Mouse (Mus musculus): ENCODE results near the gene Pdzrn3. TPM values are rescaled to one million over a fixed set of nuclear protein-coding genes. Genes with fewer than 3 reads are reported as not detected.

Pdzrn3 gene
- total RNA-seq (2014; rRNA removed) (35.3 and 37.1 TPM in 2 replicates), polyA plus RNA-seq (2015; fragmentation: Nextera tagmentation; extraction: Ambion mirVana) (10.6 and 11.2 TPM in 2 replicates)

GRCm38 (mm10) chr6:101377167-101377934 is at the start of gene Pdzrn3:
Gene Pdzrn3 (minus strand): TSS chr6:101377897.
- no peaks in the 10 kb centered on the region for H3K9me3 ChIP-seq (ENCODE audit: low read length)
- H3K36me3 ChIP-seq (ENCODE audit: insufficient read depth, low read length): no peaks in the 10 kb centered on the region
- peak within 1 kb of the TSS; percentile 49 for H3K27ac ChIP-seq
- no peak for TF ChIP-seq CTCF (IDR thresholded peaks at IDR 0.05; ENCODE audit: low read depth)
- peak within 1 kb of the TSS; percentile 93 for H3K4me2 ChIP-seq (ENCODE audit: low read depth, low read length)
- H3K27me3 ChIP-seq (ENCODE audit: insufficient read depth, low read length): peaks cover 4% of the 10 kb centered on the region
- H3K9ac ChIP-seq (replicated peaks; ENCODE audit: low read length): peak within 1 kb of the TSS; percentile 31
- peak; percentile 76 for DNase-seq (ENCODE audit: low spot score)
- peaks cover 4% of the 10 kb centered on the region; the same call in 1 of the 2 replicates for H3K4me1 ChIP-seq (ENCODE audit: insufficient read depth, low read length)
- WGBS: under 1% methylated on average over 109 of the region's 111 CpGs
- H3K4me3 ChIP-seq (ENCODE audit: low read length): peak within 1 kb of the TSS; percentile 53
- ATAC-seq: peak; percentile 74

GRCm38 (mm10) chr6:101427296-101427695 is 49.6 kb upstream of the Pdzrn3 start:
- no peak overlapping the region for H3K4me2 ChIP-seq (ENCODE audit: low read depth, low read length)
- WGBS: 87% methylated on average over 3 of the region's 3 CpGs
- H3K27me3 ChIP-seq (ENCODE audit: insufficient read depth, low read length): no peaks in the 10 kb centered on the region
- no peaks in the 10 kb centered on the region for H3K36me3 ChIP-seq (ENCODE audit: insufficient read depth, low read length)
- no peak for TF ChIP-seq CTCF (IDR thresholded peaks at IDR 0.05; ENCODE audit: low read depth)
- no peak overlapping the region for H3K4me3 ChIP-seq (ENCODE audit: low read length)
- no peak overlapping the region for H3K9ac ChIP-seq (replicated peaks; ENCODE audit: low read length)
- H3K9me3 ChIP-seq (ENCODE audit: low read length): no peaks in the 10 kb centered on the region
- H3K27ac ChIP-seq: no peak overlapping the region
- DNase-seq (ENCODE audit: low spot score): no peak
- H3K4me1 ChIP-seq (ENCODE audit: insufficient read depth, low read length): no peaks in the 10 kb centered on the region
- no peak for ATAC-seq

- 65% methylated on average over 4 of the region's 4 CpGs for WGBS
Observed at GRCm38 (mm10) chr6:101426301-101426700, 48.6 kb upstream of the Pdzrn3 start.

GRCm38 (mm10) chr6:101422084-101422954 is 44.6 kb upstream of the Pdzrn3 start:
- no peak overlapping the region for H3K4me3 ChIP-seq (ENCODE audit: low read length)
- no peak overlapping the region for H3K9ac ChIP-seq (replicated peaks; ENCODE audit: low read length)
- 52% methylated on average over 10 of the region's 10 CpGs for WGBS
- DNase-seq (ENCODE audit: low spot score): no peak
- no peak for ATAC-seq
- H3K36me3 ChIP-seq (ENCODE audit: insufficient read depth, low read length): no peaks in the 10 kb centered on the region
- no peak for TF ChIP-seq CTCF (IDR thresholded peaks at IDR 0.05; ENCODE audit: low read depth)
- H3K27me3 ChIP-seq (ENCODE audit: insufficient read depth, low read length): no peaks in the 10 kb centered on the region
- H3K4me2 ChIP-seq (ENCODE audit: low read depth, low read length): no peak overlapping the region
- no peaks in the 10 kb centered on the region for H3K9me3 ChIP-seq (ENCODE audit: low read length)
- no peaks in the 10 kb centered on the region for H3K4me1 ChIP-seq (ENCODE audit: insufficient read depth, low read length)
- no peak overlapping the region for H3K27ac ChIP-seq

More at GRCm38 (mm10) chr6:101426301-101426700, 48.6 kb upstream of the Pdzrn3 start:
- Histone ChIP-seq H3K27me3 (ENCODE audit: insufficient read depth, low read length) (no peaks in the 10 kb centered on the region), H3K4me2 (ENCODE audit: low read depth, low read length) (no peak overlapping the region), H3K4me1 (ENCODE audit: insufficient read depth, low read length) (no peaks in the 10 kb centered on the region), H3K9me3 (ENCODE audit: low read length) (no peaks in the 10 kb centered on the region), H3K9ac (replicated peaks; ENCODE audit: low read length) (no peak overlapping the region), H3K36me3 (ENCODE audit: insufficient read depth, low read length) (no peaks in the 10 kb centered on the region), H3K27ac (no peak overlapping the region), H3K4me3 (ENCODE audit: low read length) (no peak overlapping the region)
- TF ChIP-seq CTCF (IDR thresholded peaks at IDR 0.05; ENCODE audit: low read depth): no peak
- no peak for ATAC-seq
- peak; percentile 10 for DNase-seq (ENCODE audit: low spot score)

- DNase-seq (ENCODE audit: low spot score): no peak
- no peaks in the 10 kb centered on the region for H3K27me3 ChIP-seq (ENCODE audit: insufficient read depth, low read length)
- no peak overlapping the region for H3K27ac ChIP-seq
- TF ChIP-seq CTCF (IDR thresholded peaks at IDR 0.05; ENCODE audit: low read depth): no peak
- no peak for ATAC-seq
- H3K4me1 ChIP-seq (ENCODE audit: insufficient read depth, low read length): no peaks in the 10 kb centered on the region
- no peak overlapping the region for H3K4me3 ChIP-seq (ENCODE audit: low read length)
- no peak overlapping the region for H3K9ac ChIP-seq (replicated peaks; ENCODE audit: low read length)
- 88% methylated on average over 5 of the region's 5 CpGs for WGBS
- H3K4me2 ChIP-seq (ENCODE audit: low read depth, low read length): no peak overlapping the region
- H3K36me3 ChIP-seq (ENCODE audit: insufficient read depth, low read length): no peaks in the 10 kb centered on the region
- no peaks in the 10 kb centered on the region for H3K9me3 ChIP-seq (ENCODE audit: low read length)
Observed at GRCm38 (mm10) chr6:101418213-101418612, 40.5 kb upstream of the Pdzrn3 start.

- H3K9me3 ChIP-seq (ENCODE audit: low read length): no peaks in the 10 kb centered on the region
- no peaks in the 10 kb centered on the region for H3K4me1 ChIP-seq (ENCODE audit: insufficient read depth, low read length)
- H3K27me3 ChIP-seq (ENCODE audit: insufficient read depth, low read length): no peaks in the 10 kb centered on the region
- WGBS: 18% methylated on average over 1 of the region's 1 CpGs
- no peaks in the 10 kb centered on the region for H3K36me3 ChIP-seq (ENCODE audit: insufficient read depth, low read length)
- no peak overlapping the region for H3K4me2 ChIP-seq (ENCODE audit: low read depth, low read length)
- ATAC-seq (no peak), DNase-seq (ENCODE audit: low spot score) (no peak)
- H3K9ac ChIP-seq (replicated peaks; ENCODE audit: low read length): no peak overlapping the region
- no peak overlapping the region for H3K4me3 ChIP-seq (ENCODE audit: low read length)
- no peak overlapping the region for H3K27ac ChIP-seq
- no peak for TF ChIP-seq CTCF (IDR thresholded peaks at IDR 0.05; ENCODE audit: low read depth)
Observed at GRCm38 (mm10) chr6:101411701-101412100, 34.0 kb upstream of the Pdzrn3 start.

Data from hindbrain, postnatal 0 days (tissue).